Mouse (Mus musculus) A20 (cell line): Measurements from ENCODE around the gene Ift88.
"Not testable (repeated sequence)": the region's sequence is repeated elsewhere in the genome, so short reads cannot be mapped to it uniquely, and the experiment has no call there.

Experiments
- DNase-seq: peaks from one replicate; pipeline ENCODE4 v3.0.0-alpha.2; 2011; ENCODE audit warnings: low read depth, low spot score

Gene Ift88

GRCm38 (mm10) chr14:57452516-57452915 lies 28.7 kb downstream of the Ift88 start:
- DNase-seq = peak; percentile 60

GRCm38 (mm10) chr14:57459883-57460282 lies 36.0 kb downstream of the Ift88 start:
- DNase-seq = no peak

GRCm38 (mm10) chr14:57460326-57460725 lies 36.5 kb downstream of the Ift88 start:
- not testable (repeated sequence) for DNase-seq

- no peak for DNase-seq
Measured at GRCm38 (mm10) chr14:57462871-57463270, 39.0 kb downstream of the Ift88 start.

GRCm38 (mm10) chr14:57475057-57475456 lies 51.2 kb downstream of the Ift88 start:
- DNase-seq = no peak

GRCm38 (mm10) chr14:57482262-57482661 lies 58.4 kb downstream of the Ift88 start:
- no peak for DNase-seq

GRCm38 (mm10) chr14:57484183-57484582 lies 60.3 kb downstream of the Ift88 start:
- no peak for DNase-seq

GRCm38 (mm10) chr14:57489696-57490095 lies 65.8 kb downstream of the Ift88 start:
- DNase-seq = no peak

GRCm38 (mm10) chr14:57493840-57494239 lies 70.0 kb downstream of the Ift88 start:
- no peak for DNase-seq

- DNase-seq = no peak
Measured at GRCm38 (mm10) chr14:57503729-57504128, 79.9 kb downstream of the Ift88 start.

GRCm38 (mm10) chr14:57509554-57509953 lies 85.7 kb downstream of the Ift88 start:
- no peak for DNase-seq

- DNase-seq = no peak
Measured at GRCm38 (mm10) chr14:57515156-57515762, 91.4 kb downstream of the Ift88 start.

GRCm38 (mm10) chr14:57517001-57517400 lies 93.1 kb downstream of the Ift88 start:
- no peak for DNase-seq

GRCm38 (mm10) chr14:57523762-57524161 lies 99.9 kb downstream of the Ift88 start:
- DNase-seq = no peak

- no peak for DNase-seq
Measured at GRCm38 (mm10) chr14:57524671-57525387, 101.0 kb downstream of the Ift88 start, which contains the start of gene Il17d. Il17d (plus strand) TSS chr14:57524777.

- peak; percentile 64 for DNase-seq
Measured at GRCm38 (mm10) chr14:57525388-57526049, 101.7 kb downstream of the Ift88 start.

GRCm38 (mm10) chr14:57526050-57526623 lies 102.3 kb downstream of the Ift88 start:
- DNase-seq = no peak

GRCm38 (mm10) chr14:57527122-57527521 lies 103.3 kb downstream of the Ift88 start:
- peak; percentile 62 for DNase-seq

GRCm38 (mm10) chr14:57527598-57527997 lies 103.7 kb downstream of the Ift88 start:
- no peak for DNase-seq

GRCm38 (mm10) chr14:57529086-57529785 lies 105.4 kb downstream of the Ift88 start:
- no peak for DNase-seq

- DNase-seq = no peak
Measured at GRCm38 (mm10) chr14:57529786-57530515, 106.1 kb downstream of the Ift88 start.
